Mouse (Mus musculus): ENCODE data around the gene Msmb. TPM values are rescaled to one million over a fixed set of nuclear protein-coding genes. Genes with fewer than 3 reads are reported as not detected.

The Msmb gene
- polyA plus RNA-seq (2014; fragmentation: Nextera tagmentation; extraction: Ambion mirVana): not detected in 2 replicates

DNA sequence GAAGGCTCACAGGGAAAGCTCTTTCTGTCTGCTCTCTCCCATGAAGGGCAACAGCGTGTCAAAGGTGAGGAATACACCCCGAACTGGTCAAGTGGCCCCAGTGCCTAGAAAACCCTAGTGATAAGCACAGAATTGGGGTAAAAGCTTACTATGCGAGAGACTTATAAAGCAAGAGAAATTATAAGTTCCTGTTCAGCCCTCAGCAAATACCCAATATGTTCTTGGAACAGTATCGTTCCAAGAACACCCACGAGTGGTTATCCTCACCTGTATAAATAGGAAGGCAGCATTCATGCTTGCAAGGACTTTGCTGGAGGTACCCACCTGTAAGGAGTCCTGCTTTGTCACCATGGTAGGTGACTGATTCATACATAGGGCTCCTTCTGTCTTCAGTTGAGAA is at the start of gene Msmb:
Msmb (plus strand) TSS at position 301 of the 400 bp plus-strand sequence.
- WGBS (ENCODE audit: insufficient replicate concordance): 84% methylated on average over 5 of the region's 5 CpGs
- ATAC-seq (replicated peaks; ENCODE audit: insufficient number of reproducible peaks, low FRiP score, low TSS enrichment): no peak
- H3K9me3 ChIP-seq (replicated peaks; ENCODE audit: control insufficient read depth, low read length): no peaks in the 10 kb centered on the region
- H3K4me2 ChIP-seq: no peak within 1 kb of the TSS
- H3K36me3 ChIP-seq (ENCODE audit: control insufficient read depth, insufficient read depth, low read length): no peaks in the 10 kb centered on the region
- H3K4me3 ChIP-seq (ENCODE audit: low read depth, low read length): no peak within 1 kb of the TSS
- H3K27me3 ChIP-seq (ENCODE audit: control insufficient read depth, insufficient read depth, low read length): no peaks in the 10 kb centered on the region
- H3K9ac ChIP-seq (ENCODE audit: low read depth, low read length): no peak within 1 kb of the TSS
- no peaks in the 10 kb centered on the region for H3K4me1 ChIP-seq (ENCODE audit: control insufficient read depth, insufficient read depth, low read length)
- H3K27ac ChIP-seq (ENCODE audit: low read depth, low read length): no peak within 1 kb of the TSS

- no peaks in the 10 kb centered on the region for H3K27me3 ChIP-seq (ENCODE audit: control insufficient read depth, insufficient read depth, low read length)
- peaks cover 21% of the 10 kb centered on the region for H3K36me3 ChIP-seq (ENCODE audit: control insufficient read depth, insufficient read depth, low read length)
- peak overlapping the region; percentile 22; the same call in 1 of the 2 replicates for H3K4me2 ChIP-seq
- H3K27ac ChIP-seq (ENCODE audit: low read depth, low read length): peak overlapping the region; percentile 54
- H3K9me3 ChIP-seq (replicated peaks; ENCODE audit: control insufficient read depth, low read length): no peaks in the 10 kb centered on the region
- no peaks in the 10 kb centered on the region for H3K4me1 ChIP-seq (ENCODE audit: control insufficient read depth, insufficient read depth, low read length)
- H3K4me3 ChIP-seq (ENCODE audit: low read depth, low read length): no peak overlapping the region
- 54% methylated on average over 1 of the region's 1 CpGs for WGBS (ENCODE audit: insufficient replicate concordance)
- ATAC-seq (replicated peaks; ENCODE audit: insufficient number of reproducible peaks, low FRiP score, low TSS enrichment): no peak
- H3K9ac ChIP-seq (ENCODE audit: low read depth, low read length): no peak overlapping the region
Measured at GRCm38 (mm10) chr14:32093018-32093417, 48.8 kb upstream of the Msmb start.

DNA sequence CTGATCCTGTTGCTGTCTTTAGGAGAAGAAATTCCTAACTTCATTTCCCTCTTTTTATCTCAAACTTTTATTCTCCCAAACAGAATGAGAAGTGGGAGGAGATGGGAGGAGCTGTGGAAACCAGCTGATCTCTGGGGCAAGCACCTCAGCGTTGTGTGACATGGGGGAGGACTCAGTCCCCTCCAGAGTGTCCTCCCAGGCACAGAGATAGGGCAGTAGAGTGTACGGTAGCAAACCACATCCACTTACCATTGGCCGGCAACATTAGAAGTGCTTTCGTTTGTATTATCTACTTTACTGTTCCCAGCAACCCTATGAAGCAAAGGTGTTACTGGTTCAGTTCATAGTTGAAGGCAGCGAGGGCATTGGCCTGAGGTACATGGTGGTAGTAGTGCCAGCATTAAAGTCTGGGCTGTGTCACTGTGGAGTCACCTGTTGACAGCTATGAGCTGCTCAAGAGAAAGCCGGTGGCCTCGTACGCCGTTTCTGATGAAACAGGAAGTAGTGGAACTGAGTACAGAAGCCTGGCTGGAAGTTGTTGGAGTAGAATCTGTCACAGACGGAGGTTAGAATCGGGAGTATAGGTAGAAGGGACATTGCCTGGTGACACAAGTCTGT is 48.2 kb upstream of the Msmb start:
- 40% methylated on average over 11 of the region's 11 CpGs for WGBS (ENCODE audit: insufficient replicate concordance)
- 0 out of 2 replicates have a peak, but pooled peaks have one; percentile 46 for ATAC-seq (replicated peaks; ENCODE audit: insufficient number of reproducible peaks, low FRiP score, low TSS enrichment)

GRCm38 (mm10) chr14:32095646-32096045 is 46.2 kb upstream of the Msmb start:
- no peak overlapping the region for H3K9ac ChIP-seq (ENCODE audit: low read depth, low read length)
- H3K9me3 ChIP-seq (replicated peaks; ENCODE audit: control insufficient read depth, low read length): no peaks in the 10 kb centered on the region
- H3K4me3 ChIP-seq (ENCODE audit: low read depth, low read length): no peak overlapping the region
- 86% methylated on average over 5 of the region's 5 CpGs for WGBS (ENCODE audit: insufficient replicate concordance)
- ATAC-seq (replicated peaks; ENCODE audit: insufficient number of reproducible peaks, low FRiP score, low TSS enrichment): no peak
- no peak overlapping the region for H3K4me2 ChIP-seq
- peaks cover 45% of the 10 kb centered on the region for H3K36me3 ChIP-seq (ENCODE audit: control insufficient read depth, insufficient read depth, low read length)
- no peak overlapping the region for H3K27ac ChIP-seq (ENCODE audit: low read depth, low read length)
- H3K27me3 ChIP-seq (ENCODE audit: control insufficient read depth, insufficient read depth, low read length): no peaks in the 10 kb centered on the region
- no peaks in the 10 kb centered on the region for H3K4me1 ChIP-seq (ENCODE audit: control insufficient read depth, insufficient read depth, low read length)

More for the DNA sequence above, 48.2 kb upstream of the Msmb start:
- Histone ChIP-seq H3K27me3 (ENCODE audit: control insufficient read depth, insufficient read depth, low read length) (no peaks in the 10 kb centered on the region), H3K36me3 (ENCODE audit: control insufficient read depth, insufficient read depth, low read length) (peaks cover 26% of the 10 kb centered on the region), H3K9ac (ENCODE audit: low read depth, low read length) (0 out of 2 replicates have a peak overlapping the region, but pooled peaks have one; percentile 10), H3K4me1 (ENCODE audit: control insufficient read depth, insufficient read depth, low read length) (no peaks in the 10 kb centered on the region), H3K4me3 (ENCODE audit: low read depth, low read length) (no peak overlapping the region), H3K9me3 (replicated peaks; ENCODE audit: control insufficient read depth, low read length) (no peaks in the 10 kb centered on the region), H3K27ac (ENCODE audit: low read depth, low read length) (peak overlapping the region; percentile 54), H3K4me2 (peak overlapping the region; percentile 22)

GRCm38 (mm10) chr14:32096740-32097139 is 45.1 kb upstream of the Msmb start:
- Histone ChIP-seq H3K4me1 (ENCODE audit: control insufficient read depth, insufficient read depth, low read length) (no peaks in the 10 kb centered on the region), H3K27me3 (ENCODE audit: control insufficient read depth, insufficient read depth, low read length) (no peaks in the 10 kb centered on the region), H3K4me3 (ENCODE audit: low read depth, low read length) (no peak overlapping the region), H3K9me3 (replicated peaks; ENCODE audit: control insufficient read depth, low read length) (no peaks in the 10 kb centered on the region), H3K4me2 (no peak overlapping the region), H3K36me3 (ENCODE audit: control insufficient read depth, insufficient read depth, low read length) (peaks cover 49% of the 10 kb centered on the region), H3K27ac (ENCODE audit: low read depth, low read length) (no peak overlapping the region), H3K9ac (ENCODE audit: low read depth, low read length) (no peak overlapping the region)
- 81% methylated on average over 5 of the region's 5 CpGs for WGBS (ENCODE audit: insufficient replicate concordance)
- ATAC-seq (replicated peaks; ENCODE audit: insufficient number of reproducible peaks, low FRiP score, low TSS enrichment): no peak

DNA sequence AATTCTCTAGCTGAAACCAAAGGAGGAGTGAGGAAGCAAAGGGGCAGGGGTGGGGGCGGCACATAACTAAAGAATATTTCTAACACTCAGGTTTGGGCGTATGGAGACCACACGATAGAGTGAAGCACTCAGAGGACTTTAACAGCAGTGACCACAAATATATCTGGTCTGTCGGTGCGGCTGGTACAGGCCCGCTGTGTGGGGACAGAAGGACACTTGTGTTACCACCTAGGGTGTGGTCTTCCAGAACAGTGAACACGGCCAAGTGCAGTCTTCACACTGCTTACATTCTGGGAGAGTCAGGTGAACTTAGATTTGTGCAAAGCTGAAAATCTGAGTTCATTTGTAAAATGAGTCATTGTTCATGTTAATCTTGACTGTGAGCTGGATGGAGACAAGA is 44.1 kb upstream of the Msmb start:
- WGBS (ENCODE audit: insufficient replicate concordance): 88% methylated on average over 7 of the region's 7 CpGs
- Histone ChIP-seq H3K9me3 (replicated peaks; ENCODE audit: control insufficient read depth, low read length) (no peaks in the 10 kb centered on the region), H3K36me3 (ENCODE audit: control insufficient read depth, insufficient read depth, low read length) (peaks cover 49% of the 10 kb centered on the region), H3K4me3 (ENCODE audit: low read depth, low read length) (no peak overlapping the region), H3K4me1 (ENCODE audit: control insufficient read depth, insufficient read depth, low read length) (no peaks in the 10 kb centered on the region), H3K27ac (ENCODE audit: low read depth, low read length) (no peak overlapping the region), H3K27me3 (ENCODE audit: control insufficient read depth, insufficient read depth, low read length) (no peaks in the 10 kb centered on the region), H3K9ac (ENCODE audit: low read depth, low read length) (no peak overlapping the region), H3K4me2 (no peak overlapping the region)
- ATAC-seq (replicated peaks; ENCODE audit: insufficient number of reproducible peaks, low FRiP score, low TSS enrichment): no peak

DNA sequence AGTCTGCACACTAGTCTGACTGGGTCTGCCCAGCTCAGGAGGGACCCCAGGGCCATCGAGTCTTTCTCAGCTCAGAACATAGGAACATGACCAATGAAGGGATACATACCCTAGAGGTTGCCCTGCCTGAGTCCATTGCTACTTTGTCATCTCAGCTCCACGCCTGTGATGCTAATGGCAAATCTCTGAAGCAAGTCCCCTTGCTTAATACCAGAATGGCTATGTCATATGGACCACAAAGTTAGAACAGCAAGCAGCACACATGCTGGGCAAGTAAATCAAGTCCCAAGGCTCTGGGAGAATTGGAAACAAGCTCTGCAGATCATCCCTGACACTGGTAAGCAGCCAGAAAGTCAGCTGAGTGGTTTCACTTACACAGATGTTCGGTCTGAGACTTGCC is 42.9 kb upstream of the Msmb start:
- H3K9ac ChIP-seq (ENCODE audit: low read depth, low read length): no peak overlapping the region
- ATAC-seq (replicated peaks; ENCODE audit: insufficient number of reproducible peaks, low FRiP score, low TSS enrichment): no peak
- peaks cover 51% of the 10 kb centered on the region for H3K36me3 ChIP-seq (ENCODE audit: control insufficient read depth, insufficient read depth, low read length)
- no peak overlapping the region for H3K4me3 ChIP-seq (ENCODE audit: low read depth, low read length)
- no peaks in the 10 kb centered on the region for H3K27me3 ChIP-seq (ENCODE audit: control insufficient read depth, insufficient read depth, low read length)
- no peak overlapping the region for H3K4me2 ChIP-seq
- no peaks in the 10 kb centered on the region for H3K4me1 ChIP-seq (ENCODE audit: control insufficient read depth, insufficient read depth, low read length)
- no peaks in the 10 kb centered on the region for H3K9me3 ChIP-seq (replicated peaks; ENCODE audit: control insufficient read depth, low read length)
- no peak overlapping the region for H3K27ac ChIP-seq (ENCODE audit: low read depth, low read length)
- 89% methylated on average over 3 of the region's 3 CpGs for WGBS (ENCODE audit: insufficient replicate concordance)

GRCm38 (mm10) chr14:32103556-32103955 is 38.3 kb upstream of the Msmb start:
- ATAC-seq (replicated peaks; ENCODE audit: insufficient number of reproducible peaks, low FRiP score, low TSS enrichment): no peak
- no peaks in the 10 kb centered on the region for H3K9me3 ChIP-seq (replicated peaks; ENCODE audit: control insufficient read depth, low read length)
- H3K4me3 ChIP-seq (ENCODE audit: low read depth, low read length): no peak overlapping the region
- peaks cover 31% of the 10 kb centered on the region for H3K36me3 ChIP-seq (ENCODE audit: control insufficient read depth, insufficient read depth, low read length)
- no peak overlapping the region for H3K27ac ChIP-seq (ENCODE audit: low read depth, low read length)
- no peak overlapping the region for H3K9ac ChIP-seq (ENCODE audit: low read depth, low read length)
- no peak overlapping the region for H3K4me2 ChIP-seq
- H3K27me3 ChIP-seq (ENCODE audit: control insufficient read depth, insufficient read depth, low read length): no peaks in the 10 kb centered on the region
- 77% methylated on average over 4 of the region's 4 CpGs for WGBS (ENCODE audit: insufficient replicate concordance)
- H3K4me1 ChIP-seq (ENCODE audit: control insufficient read depth, insufficient read depth, low read length): no peaks in the 10 kb centered on the region

DNA sequence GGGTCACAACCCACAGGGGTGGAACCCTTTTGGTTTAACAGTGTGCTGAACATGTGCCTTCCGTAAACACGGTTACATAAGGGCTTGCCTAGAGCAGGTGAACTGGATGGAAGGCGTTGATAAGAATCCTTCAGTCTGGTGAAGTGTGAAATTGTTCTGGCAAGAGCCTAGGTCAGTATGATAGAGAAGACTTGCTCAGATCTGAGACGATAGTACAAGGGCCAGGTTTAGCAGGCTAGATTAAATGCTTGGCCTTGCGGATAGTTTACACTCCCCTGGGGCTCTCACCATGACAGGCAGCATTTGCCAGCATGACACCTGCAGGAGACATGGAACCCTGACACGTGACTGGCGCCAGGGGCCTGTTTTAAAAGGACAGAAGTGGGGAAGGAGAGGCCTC is 36.2 kb upstream of the Msmb start:
- no peak for ATAC-seq (replicated peaks; ENCODE audit: insufficient number of reproducible peaks, low FRiP score, low TSS enrichment)
- Histone ChIP-seq H3K4me3 (ENCODE audit: low read depth, low read length) (no peak overlapping the region), H3K4me2 (no peak overlapping the region), H3K9ac (ENCODE audit: low read depth, low read length) (no peak overlapping the region), H3K9me3 (replicated peaks; ENCODE audit: control insufficient read depth, low read length) (no peaks in the 10 kb centered on the region), H3K27me3 (ENCODE audit: control insufficient read depth, insufficient read depth, low read length) (no peaks in the 10 kb centered on the region), H3K27ac (ENCODE audit: low read depth, low read length) (no peak overlapping the region), H3K4me1 (ENCODE audit: control insufficient read depth, insufficient read depth, low read length) (no peaks in the 10 kb centered on the region), H3K36me3 (ENCODE audit: control insufficient read depth, insufficient read depth, low read length) (peaks cover 11% of the 10 kb centered on the region)
- WGBS (ENCODE audit: insufficient replicate concordance): 38% methylated on average over 7 of the region's 7 CpGs
